Mouse (Mus musculus) MN1 (cell line): ENCODE data around the gene Hydin.
A peak's percentile ranks its signal among the peaks of the same experiment; 100 is the strongest.

ENCODE experiments used
- DNase-seq: peaks from one replicate; pipeline ENCODE4 v3.0.0-alpha.2; 2016; ENCODE audit warnings: low spot score

The Hydin gene

DNA sequence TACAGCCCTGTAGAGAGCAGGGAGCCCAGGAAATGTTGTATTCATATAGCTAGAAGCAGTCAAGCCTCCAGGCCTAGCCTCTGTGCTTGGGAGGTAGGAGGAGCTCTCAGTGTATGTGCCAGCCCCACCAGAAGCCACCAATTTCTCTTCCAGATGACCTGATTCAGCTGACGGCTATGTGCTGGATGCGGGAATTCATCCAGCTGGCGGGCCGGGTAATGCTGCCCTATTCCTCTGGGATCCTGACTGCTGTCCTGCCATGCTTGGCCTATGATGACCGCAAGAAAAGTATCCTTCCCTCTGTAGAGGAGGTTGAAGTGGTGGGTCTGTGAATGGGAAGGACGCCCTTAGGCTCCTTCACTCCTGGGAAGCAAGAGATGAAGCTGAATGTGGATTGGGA lies 369.4 kb downstream of the Hydin start:
- DNase-seq, result peak; percentile 47

- no peak for DNase-seq
Measured at GRCm38 (mm10) chr8:110642331-110642730, 375.6 kb downstream of the Hydin start.

GRCm38 (mm10) chr8:110643177-110643576 lies 376.4 kb downstream of the Hydin start:
- no peak for DNase-seq

DNA sequence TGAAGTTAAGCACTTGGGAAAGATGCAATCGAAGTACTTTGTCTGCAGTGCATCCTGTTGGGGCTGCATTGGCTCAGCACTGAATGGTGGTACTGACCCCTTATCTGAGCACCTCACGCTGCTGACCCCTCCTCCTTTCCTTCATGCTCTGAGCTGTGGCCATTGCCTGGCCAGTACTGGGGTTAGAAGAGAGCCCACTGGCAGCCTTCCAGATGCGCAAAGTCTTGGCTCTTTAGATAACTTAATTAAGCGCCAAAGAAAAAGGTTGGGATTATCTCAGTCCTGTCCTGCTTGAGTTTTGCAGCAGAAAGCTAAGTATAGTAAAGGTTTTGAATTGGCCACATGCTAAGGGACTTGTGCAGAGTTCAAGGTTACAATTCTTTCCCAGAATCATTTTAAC lies 377.6 kb downstream of the Hydin start:
- peak; percentile 68 for DNase-seq

GRCm38 (mm10) chr8:110644901-110645300 lies 378.1 kb downstream of the Hydin start:
- no peak for DNase-seq

DNA sequence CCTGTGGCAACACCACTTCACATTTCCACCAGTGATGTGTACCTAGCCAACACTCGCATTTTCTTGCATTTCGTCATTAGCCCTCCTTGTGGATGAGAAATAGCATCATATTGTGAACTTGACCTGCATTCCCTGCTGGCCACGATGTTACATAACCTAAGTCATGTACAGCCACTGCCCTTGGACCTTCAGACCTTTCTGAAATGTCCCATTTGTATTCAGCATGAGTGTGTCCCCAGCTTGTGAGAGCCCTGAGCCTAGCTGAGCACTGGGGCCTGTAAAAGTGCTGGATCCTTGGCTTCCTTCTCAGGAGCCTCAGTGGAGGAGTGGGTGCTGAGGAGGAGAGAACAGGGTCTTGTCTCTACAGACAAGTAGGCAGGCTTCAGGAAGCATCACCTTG lies 378.6 kb downstream of the Hydin start:
- DNase-seq, result no peak

DNA sequence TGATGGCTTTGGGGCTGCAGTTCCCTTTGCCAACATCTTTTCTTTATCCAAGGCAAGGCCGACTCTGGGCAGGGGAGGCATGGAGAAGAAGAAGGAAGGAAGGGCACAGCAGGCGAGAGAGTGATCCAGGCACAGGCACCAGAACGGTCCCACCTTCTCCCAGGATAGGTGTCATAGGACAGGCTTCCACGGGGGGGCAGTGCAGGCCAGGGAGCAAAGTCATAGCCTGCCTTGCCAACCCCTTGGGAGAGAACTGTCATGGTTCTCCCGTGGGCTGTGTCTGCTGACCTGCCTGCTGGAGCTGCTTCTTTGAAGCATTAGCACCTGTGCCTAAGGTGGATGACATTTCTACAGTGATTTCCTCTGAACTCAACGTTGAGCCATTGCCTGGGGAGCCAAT lies 379.3 kb downstream of the Hydin start:
- DNase-seq, result peak; percentile 77

DNA sequence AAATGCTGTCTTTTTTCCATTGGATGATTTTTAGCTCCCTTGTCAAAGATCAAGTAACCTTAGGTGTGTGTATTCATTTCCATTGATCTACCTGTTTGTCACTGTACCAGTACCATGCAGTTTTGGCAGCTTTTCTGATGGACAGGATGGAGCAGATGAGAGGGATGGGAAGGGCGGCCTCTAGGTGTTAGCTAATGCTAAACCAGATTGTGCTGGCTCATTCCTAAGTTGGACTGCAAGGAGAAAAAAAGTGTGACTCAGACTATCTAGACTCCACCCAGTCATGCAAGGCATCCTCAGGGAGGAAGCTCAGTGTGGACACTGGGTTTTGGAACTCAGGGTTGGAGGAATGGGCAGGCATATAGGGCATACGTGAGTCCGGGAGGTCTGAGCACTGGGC lies 381.8 kb downstream of the Hydin start:
- no peak for DNase-seq

DNA sequence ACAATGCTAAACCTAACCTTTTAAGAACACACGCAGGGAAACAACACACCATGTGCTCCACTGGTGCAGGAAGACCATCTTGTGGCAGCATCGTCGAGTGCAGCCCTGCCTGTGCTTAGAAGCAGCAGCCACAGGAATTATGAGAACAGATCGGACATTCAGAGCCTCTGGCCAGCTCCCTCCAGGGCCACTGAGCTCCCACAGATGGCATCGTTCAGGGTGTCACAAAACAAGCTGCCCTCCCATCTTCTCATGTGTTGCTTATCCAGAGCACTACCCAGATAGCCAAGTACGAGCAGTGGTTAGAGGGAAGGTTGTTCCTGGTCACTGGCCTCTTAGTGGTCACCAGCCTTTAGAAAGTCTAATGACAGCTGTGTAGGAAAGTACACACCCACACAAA lies 382.5 kb downstream of the Hydin start:
- no peak for DNase-seq

DNA sequence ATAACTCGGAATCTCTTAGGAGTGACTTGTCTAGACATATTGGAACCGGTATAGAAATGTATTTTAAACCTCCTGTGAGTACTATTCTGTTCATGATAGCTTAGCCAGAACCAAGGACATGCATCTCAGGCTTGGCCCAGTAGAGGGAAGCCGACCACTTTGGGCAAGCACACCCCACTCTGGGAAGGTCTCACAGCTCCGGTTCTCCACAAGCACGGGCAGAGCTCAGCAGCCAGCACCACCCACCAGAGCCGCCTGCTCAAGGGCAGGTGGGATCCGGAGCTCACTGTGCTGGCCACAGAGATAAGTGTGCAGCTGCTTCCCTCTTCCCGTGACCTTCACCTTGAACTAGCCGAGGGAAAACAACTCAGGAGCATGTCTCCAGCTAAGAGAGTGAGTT lies 384.1 kb downstream of the Hydin start:
- DNase-seq, result no peak

DNA sequence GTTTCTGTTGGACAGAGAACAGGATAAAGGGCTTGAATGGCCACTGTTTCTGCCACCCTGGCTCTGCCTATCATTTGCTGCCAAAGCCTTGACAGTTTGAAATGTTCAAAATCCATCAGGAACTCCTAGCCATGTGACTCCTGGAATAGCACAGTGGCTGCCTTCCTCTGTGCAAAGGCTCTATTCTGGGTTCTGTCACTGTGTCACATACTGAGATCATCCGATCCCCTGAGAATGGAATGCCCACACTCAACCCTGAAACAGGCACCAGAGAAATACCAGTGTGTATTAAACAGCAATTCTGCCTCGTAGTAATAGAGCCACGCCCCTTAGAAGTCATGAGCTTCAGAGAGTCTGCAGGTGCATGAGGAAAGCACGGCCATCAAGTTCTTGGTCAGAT lies 385.1 kb downstream of the Hydin start:
- no peak for DNase-seq

DNA sequence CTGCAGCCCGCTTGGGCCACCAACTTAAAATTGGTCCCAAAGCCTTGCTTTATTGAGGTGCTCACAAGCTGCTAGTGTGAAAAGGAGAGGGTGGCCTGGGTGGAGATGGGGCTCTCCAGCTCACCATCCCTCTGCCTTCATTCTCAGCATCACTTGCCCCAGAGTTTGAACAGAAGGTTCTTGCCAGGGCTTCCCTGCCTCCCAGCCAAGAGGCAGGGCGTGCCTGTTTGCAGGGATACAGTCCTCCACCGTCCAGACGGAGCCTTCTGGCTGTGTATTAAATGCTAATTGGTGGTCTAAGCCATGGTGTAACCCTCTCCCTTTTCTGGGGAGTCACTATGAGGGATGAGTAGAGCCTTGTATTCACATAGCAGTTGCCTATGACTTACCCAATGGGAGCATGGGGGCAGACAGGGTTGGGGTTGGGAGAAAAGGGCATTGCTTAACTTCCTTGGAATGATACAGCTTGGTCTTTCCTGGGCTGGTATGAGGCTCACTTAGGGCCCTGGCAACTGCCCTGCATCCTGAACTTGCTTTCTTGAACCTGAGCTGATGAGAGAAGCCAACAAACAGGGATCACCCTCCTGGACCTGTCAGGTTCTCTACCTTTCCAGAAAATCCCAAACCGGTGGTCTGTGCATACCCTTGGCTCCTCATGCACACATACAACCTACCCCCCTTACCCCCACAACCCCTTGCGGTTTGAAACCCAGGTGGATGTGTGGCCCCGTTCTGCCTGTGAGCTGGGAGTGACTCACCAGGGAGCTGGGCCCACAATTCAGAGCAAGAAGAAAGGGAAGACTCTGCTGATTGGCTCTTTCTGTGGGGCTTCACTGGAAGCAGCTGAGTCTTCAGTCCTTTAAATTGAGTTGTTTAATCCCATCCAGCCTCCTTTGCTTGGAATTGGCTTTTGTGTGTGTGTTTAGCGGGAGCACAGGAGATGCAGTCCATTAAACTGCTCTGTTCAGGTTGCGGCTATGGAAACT lies 387.6 kb downstream of the Hydin start:
- no peak for DNase-seq

- no peak for DNase-seq
Measured at GRCm38 (mm10) chr8:110655827-110656226, 389.1 kb downstream of the Hydin start.

GRCm38 (mm10) chr8:110657661-110658060 lies 390.9 kb downstream of the Hydin start:
- no peak for DNase-seq
